Mouse (Mus musculus) bone marrow macrophage, adult 2 months (primary cell): ENCODE data around the gene Lgmn.

Source experiments
- CTCF ChIP-seq: IDR thresholded peaks from 2 replicates; pipeline ENCODE4 v1.5.1; 2012; ENCODE audit warnings: low read depth, mild to moderate bottlenecking, low read length, moderate library complexity
- POLR2A ChIP-seq: IDR thresholded peaks from 2 replicates; pipeline ENCODE4 v1.6.1; 2012; ENCODE audit warnings: mild to moderate bottlenecking, low read depth, low read length, borderline replicate concordance

GRCm38 (mm10) chr12:102450437-102450836 lies 10.8 kb upstream of the Lgmn start:
- no peak for TF ChIP-seq CTCF
- TF ChIP-seq POLR2A: no peak
